In genomic region chr7:112336769-112337168, GRCm38 (mm10) we compare ENCODE assay signal across 9 mouse cellular contexts.
DNase-seq lines count a peak whose midpoint lies in the region; ATAC-seq lines count a peak whose summit lies in the region.
"Had no signal": no experiment of that assay in that cellular context is flagged by ENCODE, and none has a peak within 500 bp of the region (broad histone marks: within the 10 kb centered on the region; RNA-seq: fewer than 3 reads in every experiment).

No protein-coding gene starts in this region.

- no peaks in the 10 kb centered on the region for H3K27me3 ChIP-seq in midbrain, embryonic 14.5 days (ENCODE audit: control insufficient read depth, insufficient read depth, low read length)
- H3K27me3 ChIP-seq in midbrain, embryonic 16.5 days (ENCODE audit: control insufficient read depth, insufficient read depth, low read depth, low read length): no peaks in the 10 kb centered on the region
- H3K27me3 ChIP-seq: Patski had no signal

- H3K4me2 ChIP-seq in midbrain, embryonic 14.5 days (ENCODE audit: low read length): no peak overlapping the region
- H3K4me2 ChIP-seq in midbrain, embryonic 16.5 days (ENCODE audit: low read length): no peak overlapping the region

- peaks cover 3% of the 10 kb centered on the region; the same call in 1 of the 2 replicates for H3K4me1 ChIP-seq in midbrain, embryonic 14.5 days (ENCODE audit: control insufficient read depth, insufficient read depth, low read length)
- peaks cover 3% of the 10 kb centered on the region; the same call in 1 of the 2 replicates for H3K4me1 ChIP-seq in midbrain, embryonic 16.5 days (ENCODE audit: control insufficient read depth, insufficient read depth, low read length)

- ATAC-seq in midbrain, embryonic 14.5 days (ENCODE audit: low FRiP score, low TSS enrichment): no peak
- ATAC-seq in midbrain, embryonic 16.5 days: no peak
- no peak for ATAC-seq in cerebellum, adult (ENCODE audit: insufficient number of reproducible peaks, low FRiP score, low TSS enrichment)
- ATAC-seq: Patski had no signal

- H3K9ac ChIP-seq in midbrain, embryonic 14.5 days (replicated peaks; ENCODE audit: low read length): no peak overlapping the region
- no peak overlapping the region for H3K9ac ChIP-seq in midbrain, embryonic 16.5 days (ENCODE audit: low read depth, low read length)

- no peak overlapping the region for H3K4me3 ChIP-seq in midbrain, embryonic 14.5 days (replicated peaks; ENCODE audit: low read depth, low read length)
- H3K4me3 ChIP-seq in midbrain, embryonic 16.5 days (ENCODE audit: low read depth, low read length): no peak overlapping the region

- peak; percentile 44 for DNase-seq in midbrain, embryonic 14.5 days
- peak; percentile 50 to 54 for DNase-seq in gastrocnemius, postnatal 36 days
- DNase-seq in layer of hippocampus, postnatal 10 days (ENCODE audit: low spot score in 2 of 2): peak; percentile 46 to 49
- peak; percentile 74 to 75 for DNase-seq in right cerebral cortex, postnatal 36 days (ENCODE audit: low spot score in 2 of 2)
- no peak for DNase-seq in ovary, adult 18-20 months (ENCODE audit: low spot score)
- DNase-seq in adrenal gland, adult (ENCODE audit: inconsistent age in 2 of 2, low spot score in 1 of 2): no peak

- no peaks in the 10 kb centered on the region for H3K36me3 ChIP-seq in midbrain, embryonic 14.5 days (ENCODE audit: control insufficient read depth, insufficient read depth, low read length)
- no peaks in the 10 kb centered on the region for H3K36me3 ChIP-seq in midbrain, embryonic 16.5 days (ENCODE audit: control insufficient read depth, insufficient read depth, low read length)

- no peak overlapping the region for H3K27ac ChIP-seq in midbrain, embryonic 14.5 days (replicated peaks; ENCODE audit: low read depth, low read length)
- H3K27ac ChIP-seq in midbrain, embryonic 16.5 days (ENCODE audit: low read length): no peak overlapping the region

- intact Hi-C loops in gastrocnemius, postnatal 36 days (cut with DNase I): no loop called here

- no peaks in the 10 kb centered on the region for H3K9me3 ChIP-seq in midbrain, embryonic 14.5 days (ENCODE audit: control insufficient read depth, low read length)
- H3K9me3 ChIP-seq in midbrain, embryonic 16.5 days (replicated peaks; ENCODE audit: control insufficient read depth, low read length, poor library complexity, severe bottlenecking): no peaks in the 10 kb centered on the region

- 57% methylated on average over 15 of the region's 15 CpGs for WGBS in midbrain, embryonic 14.5 days
- 61% methylated on average over 15 of the region's 15 CpGs for WGBS in midbrain, embryonic 16.5 days

Comparison
In these comparisons a context has a peak if more than half of its experiments do, and no peak if none do; other contexts are left out.
1. DNase-seq: peak in midbrain, embryonic 14.5 days (single experiment), gastrocnemius, postnatal 36 days (2 of 2), layer of hippocampus, postnatal 10 days (2 of 2) and right cerebral cortex, postnatal 36 days (2 of 2); none in ovary, adult 18-20 months (single experiment) and adrenal gland, adult (0 of 2).